ENCODE assay signal across 19 mouse cellular contexts in genomic region chr1:156437016-156437708, GRCm38 (mm10). TPM values are rescaled to one million over a fixed set of nuclear protein-coding genes. Genes with fewer than 3 reads are reported as not detected.
DNase-seq lines count a peak whose midpoint lies in the region; TF ChIP-seq lines count a peak whose summit lies in the region.
"Had no signal": no experiment of that assay in that cellular context is flagged by ENCODE, and none has a peak within 500 bp of the region (broad histone marks: within the 10 kb centered on the region; RNA-seq: fewer than 3 reads in every experiment).

No protein-coding gene starts in this region.

- no peaks in the 10 kb centered on the region for H3K27me3 ChIP-seq in spleen, adult 2 months (ENCODE audit: control insufficient read depth, insufficient read depth, low read length)
- H3K27me3 ChIP-seq in heart, embryonic 10.5 days (ENCODE audit: insufficient read depth, poor library complexity, severe bottlenecking): no peaks in the 10 kb centered on the region
- H3K27me3 ChIP-seq: heart, embryonic 15.5 days; lung, embryonic 15.5 days; midbrain, embryonic 13.5 days had no signal

- no peak for TF ChIP-seq CTCF in spleen, adult 2 months (IDR thresholded peaks at IDR 0.05; ENCODE audit: extremely low read depth, insufficient read depth, insufficient read length, insufficient replicate concordance)
- TF ChIP-seq CTCF in left cerebral cortex, adult 2 months (IDR thresholded peaks at IDR 0.05): no peak

- H3K36me3 ChIP-seq in spleen, adult 2 months (ENCODE audit: control insufficient read depth, insufficient read depth, low read length): peaks cover 13% of the 10 kb centered on the region
- H3K36me3 ChIP-seq in heart, embryonic 10.5 days: peaks cover 93% of the 10 kb centered on the region

- peak; percentile 93 for DNase-seq in heart, adult 11 months
- no peak for DNase-seq in heart, postnatal 10 days
- DNase-seq in spleen, adult 18-20 months: peak; percentile 26
- DNase-seq in spleen, postnatal 4 days (ENCODE audit: low spot score in 2 of 2): no peak
- peak; percentile 38 for DNase-seq in induced T-regulatory cell, adult 2 months (ENCODE audit: low read depth)
- peak; percentile 54 to 68 for DNase-seq in spleen, adult 2 months (ENCODE audit: low read depth in 1 of 2, low spot score in 2 of 2)
- no peak for DNase-seq in left cerebral cortex, adult 2 months (ENCODE audit: extremely low spot score in 1 of 2, low spot score in 2 of 2)
- no peak for DNase-seq in heart, embryonic 10.5 days (ENCODE audit: low spot score)
- DNase-seq: adrenal gland, adult 2 months; cerebellum, adult 18-20 months; kidney, adult 8-10 months; kidney, postnatal 36 days; layer of hippocampus, postnatal 36 days had no signal

- no peaks in the 10 kb centered on the region for H3K9me3 ChIP-seq in heart, embryonic 10.5 days
- H3K9me3 ChIP-seq: forebrain, embryonic 10.5 days; heart, embryonic 15.5 days; lung, embryonic 15.5 days; midbrain, embryonic 13.5 days had no signal

- no peak overlapping the region for H3K4me3 ChIP-seq in spleen, adult 2 months (ENCODE audit: extremely low read depth, insufficient read depth, insufficient read length)
- no peak overlapping the region for H3K4me3 ChIP-seq in left cerebral cortex, adult 2 months
- H3K4me3 ChIP-seq in heart, embryonic 10.5 days: no peak overlapping the region
- H3K4me3 ChIP-seq: forebrain, embryonic 10.5 days; heart, embryonic 15.5 days; lung, embryonic 15.5 days; midbrain, embryonic 13.5 days had no signal

- peaks cover 10% of the 10 kb centered on the region for H3K4me1 ChIP-seq in spleen, adult 2 months (ENCODE audit: control insufficient read depth, insufficient read depth, insufficient read length)
- no peaks in the 10 kb centered on the region for H3K4me1 ChIP-seq in heart, embryonic 10.5 days
- H3K4me1 ChIP-seq: forebrain, embryonic 10.5 days; heart, embryonic 15.5 days; lung, embryonic 15.5 days; midbrain, embryonic 13.5 days had no signal

- peak overlapping the region; percentile 79 for H3K27ac ChIP-seq in spleen, adult 2 months (ENCODE audit: insufficient read depth, low read length)
- H3K27ac ChIP-seq in left cerebral cortex, adult 2 months: no peak overlapping the region
- H3K27ac ChIP-seq in heart, embryonic 10.5 days: no peak overlapping the region
- H3K27ac ChIP-seq: forebrain, embryonic 10.5 days; heart, embryonic 15.5 days; lung, embryonic 15.5 days; midbrain, embryonic 13.5 days; stomach, postnatal 0 days had no signal

- intact Hi-C loops in heart, postnatal 10 days (cut with DNase I): no loop called here
- intact Hi-C loops in left cerebral cortex, adult 2 months (cut with DNase I): no loop called here

- no peak for TF ChIP-seq POLR2A in spleen, adult 2 months (IDR thresholded peaks at IDR 0.05; ENCODE audit: low read depth, low read length)

- WGBS in spleen, adult 2 months: 68% methylated on average over 8 of the region's 8 CpGs
- 89% methylated on average over 8 of the region's 8 CpGs for WGBS in heart, embryonic 10.5 days

RNA-seq across cellular contexts. Expression of gene Axdnd1, which starts 16.2 kb away (rescaled TPM):
- total RNA-seq in heart, postnatal 10 days (2021): under 1 TPM in 1 of 2 experiments, not detected in 1; 0.12 TPM
- polyA plus RNA-seq in spleen, adult 2 months (2012; rRNA removed): not detected in 2 replicates
- total RNA-seq in left cerebral cortex, adult 2 months (2021): 1 to 10 TPM in 1 of 2 experiments, under 1 TPM in 1; 0.36 to 1.1 TPM
- 0.20 and 0.43 TPM in 2 replicates for polyA plus RNA-seq in heart, embryonic 10.5 days (2016; fragmentation: Nextera tagmentation; extraction: Ambion mirVana)
- polyA plus RNA-seq: neural tube, embryonic 11.5 days had no signal

RNA-seq across cellular contexts. Expression of gene Soat1, which starts 37.0 kb away (rescaled TPM):
- total RNA-seq in heart, postnatal 10 days (2021): 10 to 100 TPM; 22.2 to 29.6 TPM
- 21.3 and 26.0 TPM in 2 replicates for polyA plus RNA-seq in spleen, adult 2 months (2012; rRNA removed)
- 10 to 100 TPM; 40.8 to 48.5 TPM for total RNA-seq in left cerebral cortex, adult 2 months (2021)
- polyA plus RNA-seq in heart, embryonic 10.5 days (2016; fragmentation: Nextera tagmentation; extraction: Ambion mirVana): 45.6 and 60.6 TPM in 2 replicates

Comparison
In these comparisons a context has a peak if more than half of its experiments do, and no peak if none do; other contexts are left out.
1. DNase-seq: peak in heart, adult 11 months (single experiment), spleen, adult 18-20 months (2 of 2), induced T-regulatory cell, adult 2 months (single experiment) and spleen, adult 2 months (2 of 2); none in heart, postnatal 10 days (0 of 2), spleen, postnatal 4 days (0 of 2), left cerebral cortex, adult 2 months (0 of 2) and heart, embryonic 10.5 days (single experiment).